Mouse (Mus musculus) CH12.LX (cell line): Measurements from ENCODE around the gene Chsy1. TPM values are rescaled to one million over a fixed set of nuclear protein-coding genes. Genes with fewer than 3 reads are reported as not detected.

Experiments
- DNase-seq: peaks from one replicate; pipeline ENCODE4 v3.0.0-alpha.2; 2013; ENCODE audit errors: extremely low read depth
- H3K27ac ChIP-seq: 2 replicates; pipeline ENCODE4 v1.5.1; 2012; ENCODE audit warnings: low read depth, mild to moderate bottlenecking, control low read depth, moderate library complexity; ENCODE audit not compliant: insufficient read depth
- H3K27me3 ChIP-seq: replicated peaks from 2 replicates; pipeline ENCODE3; 2012; ENCODE audit warnings: inconsistent platforms
- H3K36me3 ChIP-seq, 2 experiments: replicated peaks in 1 of 2; 2 replicates each; pipeline versions ENCODE3 to v1.6.1; 2012; ENCODE audit warnings: inconsistent platforms in 1 of 2, low read length in 1 of 2, mild to moderate bottlenecking in 1 of 2, mixed read lengths in 1 of 2, moderate library complexity in 1 of 2; ENCODE audit not compliant: control insufficient read depth in 1 of 2, insufficient read depth in 1 of 2
- H3K4me1 ChIP-seq, 2 experiments: 2 replicates each; pipeline ENCODE4 v1.6.1; 2012; ENCODE audit warnings: inconsistent platforms in 1 of 2, moderate library complexity in 1 of 2; ENCODE audit not compliant: insufficient read depth in 2 of 2, control insufficient read depth in 1 of 2
- H3K4me2 ChIP-seq: 2 replicates; pipeline ENCODE4 v1.6.1; 2012; ENCODE audit warnings: low read depth, mild to moderate bottlenecking, control low read depth; ENCODE audit not compliant: poor library complexity, insufficient read depth, severe bottlenecking
- H3K4me3 ChIP-seq, 3 experiments: fragments of 150-350 bp in 1 of 3; sonication (generic) in 1 of 3; replicated peaks in 1 of 3; 2 replicates each; pipeline versions ENCODE3 to v1.5.1; 2011 to 2012; ENCODE audit warnings: low read depth in 2 of 3, low read length in 2 of 3, mild to moderate bottlenecking in 2 of 3, moderate library complexity in 2 of 3, control low read depth in 1 of 3, improper control_type of control experiment in 1 of 3, inconsistent platforms in 1 of 3, mixed read lengths in 1 of 3; ENCODE audit not compliant: poor library complexity in 1 of 3
- H3K79me2 ChIP-seq: replicated peaks from 2 replicates; pipeline ENCODE4 v1.6.1; 2012; ENCODE audit warnings: mild to moderate bottlenecking, moderate library complexity; ENCODE audit not compliant: control insufficient read depth, poor library complexity, insufficient read depth, severe bottlenecking; ENCODE audit errors: extremely low read depth
- H3K9ac ChIP-seq: 2 replicates; pipeline ENCODE4 v1.6.1; 2012; ENCODE audit warnings: low read depth, mild to moderate bottlenecking, control low read depth, moderate library complexity; ENCODE audit not compliant: insufficient read depth
- H3K9me3 ChIP-seq: replicated peaks from 2 replicates; pipeline ENCODE3; 2012; ENCODE audit warnings: low read length, inconsistent platforms, mixed read lengths
- BHLHE40 ChIP-seq: IDR thresholded peaks from 2 replicates; pipeline ENCODE4 v1.6.1; 2011; ENCODE audit warnings: mild to moderate bottlenecking, low read depth, low read length, improper control_type of control experiment
- CHD1 ChIP-seq: IDR thresholded peaks from 2 replicates; pipeline ENCODE4 v1.6.1; 2012; ENCODE audit warnings: low read depth, low read length, improper control_type of control experiment, inconsistent platforms
- CTCF ChIP-seq, 2 experiments: IDR thresholded peaks in 1 of 2; conservative IDR thresholded peaks in 1 of 2; 2 replicates each; pipeline ENCODE4 v1.5.1; 2011 to 2012; ENCODE audit warnings: low read depth in 2 of 2, low read length in 2 of 2, improper control_type of control experiment in 1 of 2, inconsistent platforms in 1 of 2, mild to moderate bottlenecking in 1 of 2, moderate library complexity in 1 of 2
- E2F4 ChIP-seq: IDR thresholded peaks from 2 replicates; pipeline ENCODE4 v1.6.1; 2011; ENCODE audit warnings: low read depth, low read length, improper control_type of control experiment; ENCODE audit not compliant: insufficient replicate concordance
- ELF1 ChIP-seq: IDR thresholded peaks from 2 replicates; pipeline ENCODE4 v1.6.1; 2014; ENCODE audit warnings: low read depth, mild to moderate bottlenecking, inconsistent platforms, low read length, improper control_type of control experiment
- EP300 ChIP-seq: IDR thresholded peaks from 2 replicates; pipeline ENCODE4 v1.6.1; 2011; ENCODE audit warnings: low read length, improper control_type of control experiment
- IRF4 ChIP-seq: IDR thresholded peaks from 2 replicates; pipeline ENCODE4 v1.6.1; 2014; ENCODE audit warnings: low read depth, mild to moderate bottlenecking, inconsistent platforms, low read length, improper control_type of control experiment
- JUN ChIP-seq: IDR thresholded peaks from 2 replicates; pipeline ENCODE4 v1.6.1; 2011; ENCODE audit warnings: low read depth, mild to moderate bottlenecking, low read length, improper control_type of control experiment, moderate library complexity; ENCODE audit not compliant: insufficient read depth
- KAT2A ChIP-seq: IDR thresholded peaks from 2 replicates; pipeline ENCODE4 v1.6.1; 2012; ENCODE audit warnings: low read length, improper control_type of control experiment, inconsistent platforms; ENCODE audit not compliant: insufficient replicate concordance
- MAFK ChIP-seq: IDR thresholded peaks from 2 replicates; pipeline ENCODE4 v1.6.1; 2011; ENCODE audit warnings: low read length, improper control_type of control experiment; ENCODE audit not compliant: insufficient replicate concordance
- MAX ChIP-seq: IDR thresholded peaks from 2 replicates; pipeline ENCODE4 v1.6.1; 2011; ENCODE audit warnings: low read length, improper control_type of control experiment
- MEF2A ChIP-seq: IDR thresholded peaks from 2 replicates; pipeline ENCODE4 v1.6.1; 2014; ENCODE audit warnings: low read depth, mild to moderate bottlenecking, inconsistent platforms, low read length, improper control_type of control experiment, borderline replicate concordance
- MXI1 ChIP-seq: IDR thresholded peaks from 2 replicates; pipeline ENCODE4 v1.6.1; 2011; ENCODE audit warnings: mild to moderate bottlenecking, low read depth, low read length, improper control_type of control experiment
- NRF1 ChIP-seq: IDR thresholded peaks from 2 replicates; pipeline ENCODE4 v1.6.1; 2014; ENCODE audit warnings: low read depth, mild to moderate bottlenecking, inconsistent platforms, low read length, improper control_type of control experiment, moderate library complexity
- POLR2A ChIP-seq: IDR thresholded peaks from 2 replicates; pipeline ENCODE4 v1.6.1; 2011; ENCODE audit warnings: low read depth, mild to moderate bottlenecking, improper control_type of control experiment, low read length
- RAD21 ChIP-seq: IDR thresholded peaks from 2 replicates; pipeline ENCODE4 v1.6.1; 2011; ENCODE audit warnings: low read depth, mild to moderate bottlenecking, low read length, improper control_type of control experiment, moderate library complexity
- SIN3A ChIP-seq: IDR thresholded peaks from 2 replicates; pipeline ENCODE4 v1.6.1; 2012; ENCODE audit warnings: low read length, improper control_type of control experiment, inconsistent platforms
- SMC3 ChIP-seq: IDR thresholded peaks from 2 replicates; pipeline ENCODE4 v1.6.1; 2011; ENCODE audit warnings: low read depth, low read length, improper control_type of control experiment
- USF2 ChIP-seq: conservative IDR thresholded peaks from 2 replicates; pipeline ENCODE4 v1.6.1; 2011; ENCODE audit warnings: low read depth, low read length, improper control_type of control experiment
- ZC3H11A ChIP-seq: IDR thresholded peaks from 2 replicates; pipeline ENCODE4 v1.6.1; 2012; ENCODE audit warnings: low read depth, mild to moderate bottlenecking, inconsistent platforms, low read length, improper control_type of control experiment
- ZKSCAN1 ChIP-seq: IDR thresholded peaks from 2 replicates; pipeline ENCODE4 v1.6.1; 2012; ENCODE audit warnings: low read depth, inconsistent platforms, low read length, improper control_type of control experiment, borderline replicate concordance
- dilution Hi-C: fragments of 300-500 bp; cut with MboI; formaldehyde crosslinking; loops from 2 replicates; pipeline ENCODE4 v1.14.3; 2020; ENCODE audit warnings: low sequenced_read_pairs; ENCODE audit not compliant: extremely low pct_unique_long_range_greater_than_20kb, extremely low pct_ligation_motif_present
- in situ Hi-C: fragments of 300-500 bp; cut with MboI; formaldehyde crosslinking; loops from 3 replicates; pipeline ENCODE4 v1.14.3; 2019; ENCODE audit warnings: low sequenced_read_pairs, low pct_ligation_motif_present, low pct_unique_long_range_greater_than_20kb, mixed read lengths
- polyA plus RNA-seq: library from polyadenylated mRNA; unstranded; fragments of >175 nt; gene quantifications from 2 replicates; pipeline ENCODE4 v1.2.1, GENCODE M21; 2012; ENCODE audit warnings: low read depth; ENCODE audit not compliant: insufficient read length
- total RNA-seq, 2 experiments: library from RNA; depleted of rRNA; stranded (reverse); fragments of 300-350 nt in 1 of 2; fragments of >200 nt in 1 of 2; gene quantifications; 2 replicates each; pipeline ENCODE4 v1.2.3; 2012 to 2014

Chsy1 gene
- total and polyA plus RNA-seq, 3 experiments, result 2.3 to 5.5 (median 2.5) TPM

DNA sequence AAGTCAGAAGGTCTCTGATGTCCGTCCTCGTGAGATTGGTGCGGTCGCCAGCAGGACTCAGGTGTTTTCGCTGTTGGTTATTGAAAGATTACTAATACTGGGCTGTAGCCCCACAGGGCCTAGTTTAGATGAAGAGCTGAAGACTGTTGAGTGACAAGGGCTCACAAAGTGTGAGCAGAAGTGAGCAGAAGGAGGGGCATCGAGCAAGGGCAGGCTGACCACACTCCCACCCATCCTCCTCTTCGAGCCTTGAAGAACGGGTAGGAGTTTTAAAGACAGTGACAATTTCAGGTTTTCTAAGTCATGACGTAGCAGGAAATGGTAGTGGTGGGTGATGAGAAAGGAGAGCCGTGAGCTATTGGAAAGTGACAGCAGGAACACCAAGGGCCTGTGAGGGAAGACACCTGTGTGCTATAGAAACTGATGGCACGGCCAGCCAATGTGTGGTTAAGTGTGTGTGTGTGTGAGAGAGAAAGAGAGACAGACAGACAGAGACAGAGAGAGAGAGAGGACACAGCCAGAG, 6.6 kb downstream of the Chsy1 start:
- Histone ChIP-seq H3K9me3 (peaks cover 2% of the 10 kb centered on the region), H3K27ac (no peak overlapping the region), H3K4me1 (peaks cover 0 to 44% of the 10 kb centered on the region in 2 experiments; a peak in 2 of 4 replicates), H3K9ac (no peak overlapping the region), H3K27me3 (peaks cover 5% of the 10 kb centered on the region), H3K4me2 (no peak overlapping the region), H3K4me3 (no peak overlapping the region), H3K36me3 (no peaks in the 10 kb centered on the region), H3K79me2 (no peaks in the 10 kb centered on the region)
- dilution Hi-C loops, result no loop called here
- 0 out of 2 replicates have a peak, but pooled peaks have one; percentile 7 for TF ChIP-seq BHLHE40
- no peak for TF ChIP-seq ZC3H11A
- TF ChIP-seq KAT2A, result no peak
- DNase-seq, result no peak
- in situ Hi-C loops, result loop anchor here (10.0 kb wide), 1 partner anchor 59 kb away; no protein-coding TSS in a partner anchor

DNA sequence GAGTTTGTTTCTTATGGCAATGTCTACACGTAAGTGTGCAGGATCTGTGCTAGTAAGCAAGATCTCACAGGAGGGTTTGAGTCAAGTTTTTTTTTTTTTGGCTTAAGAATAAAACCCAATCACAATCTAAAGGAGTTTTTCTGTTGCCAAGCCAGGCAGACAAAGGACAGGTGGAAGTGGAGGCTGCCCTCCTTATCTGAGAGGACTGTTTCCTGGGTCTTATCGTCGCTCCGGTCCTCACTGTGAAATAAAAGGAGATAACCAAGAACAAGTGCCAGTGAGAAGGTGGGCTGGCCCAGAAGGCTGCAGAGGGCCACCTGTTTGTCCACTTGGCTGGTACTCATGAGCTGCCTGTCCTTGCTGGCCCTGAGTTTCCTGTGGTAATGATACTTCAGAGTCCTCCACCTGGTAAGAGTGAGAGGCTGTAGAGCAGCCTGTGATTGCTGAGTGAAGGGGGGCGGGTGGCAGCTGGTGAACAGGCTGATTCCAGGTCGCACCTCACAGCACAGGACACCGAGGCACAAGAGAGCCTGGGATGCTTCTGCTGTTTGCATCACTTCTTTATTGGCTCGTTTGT, 7.7 kb downstream of the Chsy1 start:
- peaks cover 2% of the 10 kb centered on the region for H3K9me3 ChIP-seq
- no peaks in the 10 kb centered on the region for H3K79me2 ChIP-seq
- H3K9ac ChIP-seq, result no peak overlapping the region
- H3K27ac ChIP-seq, result no peak overlapping the region
- dilution Hi-C loops, result no loop called here
- no peak overlapping the region for H3K4me2 ChIP-seq
- in situ Hi-C loops, result loop anchor here (10.0 kb wide), 1 partner anchor 58 kb away; no protein-coding TSS in a partner anchor
- H3K4me3 ChIP-seq, result no peak overlapping the region
- TF ChIP-seq ELF1 (no peak), ZKSCAN1 (no peak), SMC3 (no peak), MEF2A (no peak), E2F4 (no peak), POLR2A (no peak), MAX (no peak), USF2 (no peak), MAFK (no peak), JUN (no peak), SIN3A (no peak), MXI1 (no peak), IRF4 (no peak), NRF1 (no peak), KAT2A (no peak), CTCF (conservative IDR thresholded peaks at IDR 0.05 in 1 of 2, IDR thresholded peaks at IDR 0.05 in 1 of 2; ENCODE audit: low read depth in 2 of 2, low read length in 2 of 2) (no peak), EP300 (no peak), CHD1 (no peak), ZC3H11A (no peak), RAD21 (no peak)
- TF ChIP-seq, all 38 proteins: peak for 0
- Histone ChIP-seq H3K36me3 (no peaks in the 10 kb centered on the region), H3K4me1 (peaks cover 3 to 52% of the 10 kb centered on the region in 2 experiments; a peak in 3 of 4 replicates), H3K27me3 (no peaks in the 10 kb centered on the region)
- DNase-seq, result no peak
